Mouse (Mus musculus): ENCODE data around the gene Tmem123. TPM values are rescaled to one million over a fixed set of nuclear protein-coding genes. Genes with fewer than 3 reads are reported as not detected.

Gene Tmem123
- polyA plus RNA-seq, 1 experiment from 2014 or later = 62.1 TPM

Small RNA genes within 50 kb of the gene (microRNA-seq; reads per million reads assigned to microRNA genes)
- 7.1 reads per million, percentile 19 among the genes with 10 or more reads in this experiment for gene Mir5618

Other genes starting within 250 kb of the Tmem123 start
- gene Mmp8, start 205.6 kb upstream of the Tmem123 start, polyA plus RNA-seq (2015; fragmentation: Nextera tagmentation; extraction: Ambion mirVana) = 0.44 and 0.95 TPM in 2 replicates
- gene Mmp27, start 192.6 kb upstream of the Tmem123 start, polyA plus RNA-seq (2015; fragmentation: Nextera tagmentation; extraction: Ambion mirVana) = not detected in 2 replicates
- gene Mmp20, start 135.8 kb upstream of the Tmem123 start, polyA plus RNA-seq (2015; fragmentation: Nextera tagmentation; extraction: Ambion mirVana) = 0.22 and 0.24 TPM in 2 replicates
- 1.3 and 1.9 TPM in 2 replicates for gene Mmp7, start 72.0 kb upstream of the Tmem123 start, polyA plus RNA-seq (2015; fragmentation: Nextera tagmentation; extraction: Ambion mirVana)
- 26.9 and 27.6 TPM in 2 replicates for gene Birc2, start 73.0 kb downstream of the Tmem123 start, polyA plus RNA-seq (2015; fragmentation: Nextera tagmentation; extraction: Ambion mirVana)
- 12.7 and 15.3 TPM in 2 replicates for gene Birc3, start 109.1 kb downstream of the Tmem123 start, polyA plus RNA-seq (2015; fragmentation: Nextera tagmentation; extraction: Ambion mirVana)
- gene Yap1, start 240.6 kb downstream of the Tmem123 start, polyA plus RNA-seq (2015; fragmentation: Nextera tagmentation; extraction: Ambion mirVana) = 13.2 and 18.3 TPM in 2 replicates

Measured in intestine, embryonic 16.5 days (tissue).